Mouse (Mus musculus) neural tube, embryonic 11.5 days (tissue): ENCODE measurements around the gene Kcnn1. TPM values are rescaled to one million over a fixed set of nuclear protein-coding genes. Genes with fewer than 3 reads are reported as not detected.
A peak's percentile ranks its signal among the peaks of the same experiment; 100 is the strongest.

Experiments used
- ATAC-seq: fragments of 200-750 bp; cut with Nextera tagmentation; 2 replicates; pipeline ENCODE4 v1.8.0; 2017; ENCODE audit warnings: moderate number of reproducible peaks, mild to moderate bottlenecking, moderate TSS enrichment, moderate library complexity; ENCODE audit not compliant: insufficient read depth, low FRiP score, low TSS enrichment
- DNase-seq: peaks from one replicate; pipeline ENCODE4 v3.0.0-alpha.2; 2015; ENCODE audit warnings: low spot score
- H3K27ac ChIP-seq: fragments of 300-500 bp; sonication (generic); 2 replicates; pipeline ENCODE4 v1.5.1; 2014; ENCODE audit warnings: low read depth, mild to moderate bottlenecking, low read length
- H3K27me3 ChIP-seq: fragments of 300-500 bp; sonication (generic); 2 replicates; pipeline ENCODE4 v1.6.1; 2014; ENCODE audit warnings: mild to moderate bottlenecking, low read length, mixed read lengths; ENCODE audit not compliant: control insufficient read depth, insufficient read depth
- H3K36me3 ChIP-seq: fragments of 300-500 bp; sonication (generic); 2 replicates; pipeline ENCODE4 v1.6.1; 2014; ENCODE audit warnings: mild to moderate bottlenecking, low read length, moderate library complexity, mixed read lengths; ENCODE audit not compliant: control insufficient read depth, insufficient read depth
- H3K4me1 ChIP-seq: fragments of 300-500 bp; sonication (generic); 2 replicates; pipeline ENCODE4 v1.6.1; 2014; ENCODE audit warnings: low read length, mixed read lengths; ENCODE audit not compliant: control insufficient read depth, insufficient read depth
- H3K4me2 ChIP-seq: fragments of 300-500 bp; sonication (generic); 2 replicates; pipeline ENCODE4 v1.6.1; 2014; ENCODE audit warnings: low read depth, mild to moderate bottlenecking, moderate library complexity
- H3K4me3 ChIP-seq: fragments of 300-500 bp; sonication (generic); 2 replicates; pipeline ENCODE4 v1.5.1; 2014; ENCODE audit warnings: low read depth, low read length
- H3K9ac ChIP-seq: fragments of 300-500 bp; sonication (generic); 2 replicates; pipeline ENCODE4 v1.6.1; 2014; ENCODE audit warnings: mild to moderate bottlenecking, low read length
- H3K9me3 ChIP-seq: fragments of 300-500 bp; sonication (generic); 2 replicates; pipeline ENCODE4 v1.6.1; 2016; ENCODE audit warnings: low read length; ENCODE audit not compliant: control insufficient read depth
- WGBS: fragments of 180-500 bp; shearing (Covaris S2); extraction: QIAGEN DNeasy Blood & Tissue Kit; methylation state at CpG from one replicate; pipeline ENCODE4 v1.1.7; 2014; 5-methylcytosine and 5-hydroxymethylcytosine counted together
- polyA plus RNA-seq: library from polyadenylated mRNA; unstranded; fragments of >200 nt; fragmentation: Nextera tagmentation; extraction: Ambion mirVana; gene quantifications from 2 replicates; pipeline ENCODE4 v1.2.1, GENCODE M21; 2014

The Kcnn1 gene
- polyA plus RNA-seq, 1 experiment from 2014 or later, result 14.1 TPM

DNA sequence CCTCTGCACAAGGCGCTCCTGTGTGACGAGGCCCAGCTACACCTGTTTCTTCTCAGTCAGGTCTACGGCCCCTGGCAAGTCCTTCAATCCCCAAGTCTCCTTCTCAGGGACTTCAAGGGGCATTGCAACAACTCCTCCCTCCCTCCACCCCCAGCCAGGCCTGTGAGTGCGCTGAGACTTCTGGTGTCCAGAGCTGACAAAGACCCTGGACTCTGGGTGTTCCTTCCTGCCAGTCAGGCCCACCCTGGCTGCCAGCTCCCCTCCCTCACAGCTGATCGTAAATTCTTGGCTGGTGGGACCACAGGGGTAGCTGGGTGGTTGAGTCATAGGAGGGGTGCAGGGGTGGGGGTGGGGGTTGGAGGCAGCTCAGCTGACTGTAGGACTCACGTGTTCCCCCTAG, 11.2 kb downstream of the Kcnn1 start:
- 48% methylated on average over 6 of the region's 6 CpGs for WGBS

DNA sequence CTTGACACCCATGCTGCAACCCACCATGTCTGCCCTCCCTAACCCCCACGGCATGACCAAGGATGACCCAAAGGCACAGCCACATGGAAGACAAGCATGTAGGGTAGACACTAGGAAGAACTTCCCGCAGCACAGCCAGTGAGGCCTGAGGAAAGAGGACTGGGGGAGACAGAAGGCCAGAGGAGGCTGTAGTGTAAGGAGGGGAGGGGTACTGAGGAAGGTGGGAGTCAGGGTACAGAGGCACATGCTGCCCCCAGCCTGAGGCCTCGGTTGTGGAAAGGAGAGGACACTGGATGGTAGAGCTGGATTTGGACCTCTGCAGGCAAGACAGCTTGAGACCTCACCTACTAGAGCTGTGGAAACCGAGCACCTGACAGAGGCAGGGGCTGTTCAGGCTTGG, 12.1 kb downstream of the Kcnn1 start:
- ATAC-seq (no peak), DNase-seq (no peak)
- no peak overlapping the region for H3K9ac ChIP-seq
- H3K27ac ChIP-seq, result no peak overlapping the region
- no peaks in the 10 kb centered on the region for H3K36me3 ChIP-seq
- no peak overlapping the region for H3K4me3 ChIP-seq
- 91% methylated on average over 4 of the region's 4 CpGs for WGBS
- H3K27me3 ChIP-seq, result no peaks in the 10 kb centered on the region
- no peak overlapping the region for H3K4me2 ChIP-seq
- no peaks in the 10 kb centered on the region for H3K4me1 ChIP-seq
- no peaks in the 10 kb centered on the region for H3K9me3 ChIP-seq

More for the DNA sequence above, 11.2 kb downstream of the Kcnn1 start:
- no peak overlapping the region for H3K4me3 ChIP-seq
- H3K9me3 ChIP-seq, result no peaks in the 10 kb centered on the region
- no peak overlapping the region for H3K9ac ChIP-seq
- H3K36me3 ChIP-seq, result no peaks in the 10 kb centered on the region
- ATAC-seq, result no peak
- H3K27ac ChIP-seq, result no peak overlapping the region
- H3K4me2 ChIP-seq, result no peak overlapping the region
- DNase-seq, result no peak
- peaks cover 5% of the 10 kb centered on the region; the same call in 1 of the 2 replicates for H3K4me1 ChIP-seq
- H3K27me3 ChIP-seq, result no peaks in the 10 kb centered on the region

DNA sequence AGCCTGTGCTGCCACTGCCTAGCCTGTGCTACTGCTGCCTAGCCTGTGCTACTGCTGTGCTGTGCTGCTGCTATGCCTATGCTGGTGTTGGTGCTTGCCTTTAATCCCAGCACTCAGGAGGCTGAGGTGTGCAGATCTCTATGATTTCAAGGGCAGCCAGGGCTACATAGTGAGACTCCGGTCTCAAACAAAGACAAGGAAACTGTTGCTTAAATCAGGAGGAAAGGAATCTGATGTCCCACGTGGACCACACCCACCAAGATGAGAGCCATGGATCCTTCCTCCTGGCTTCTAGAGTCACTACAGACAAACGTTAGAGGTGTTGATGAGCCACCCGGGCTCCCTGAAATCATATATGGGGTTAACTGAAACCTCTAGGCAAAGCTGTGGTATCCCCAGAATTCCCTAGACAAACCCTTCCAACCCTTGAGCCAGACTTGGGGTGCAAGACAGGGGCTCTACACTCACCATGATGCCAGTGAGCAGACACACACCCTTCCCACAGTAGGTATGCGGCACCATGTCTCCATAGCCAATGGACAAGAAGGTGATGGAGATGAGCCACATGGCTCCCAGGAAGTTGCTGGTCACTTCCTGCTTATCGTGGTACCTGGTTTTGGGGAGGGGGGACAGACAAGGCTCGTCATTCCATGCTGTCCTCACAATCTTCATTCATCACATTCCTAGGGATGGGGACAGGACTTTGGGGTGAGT, 12.8 kb downstream of the Kcnn1 start:
- Histone ChIP-seq H3K4me2 (no peak overlapping the region), H3K9me3 (no peaks in the 10 kb centered on the region), H3K27ac (no peak overlapping the region), H3K4me3 (no peak overlapping the region), H3K4me1 (no peaks in the 10 kb centered on the region), H3K9ac (no peak overlapping the region), H3K36me3 (no peaks in the 10 kb centered on the region), H3K27me3 (no peaks in the 10 kb centered on the region)
- DNase-seq (no peak), ATAC-seq (no peak)
- WGBS, result 83% methylated on average over 7 of the region's 7 CpGs

DNA sequence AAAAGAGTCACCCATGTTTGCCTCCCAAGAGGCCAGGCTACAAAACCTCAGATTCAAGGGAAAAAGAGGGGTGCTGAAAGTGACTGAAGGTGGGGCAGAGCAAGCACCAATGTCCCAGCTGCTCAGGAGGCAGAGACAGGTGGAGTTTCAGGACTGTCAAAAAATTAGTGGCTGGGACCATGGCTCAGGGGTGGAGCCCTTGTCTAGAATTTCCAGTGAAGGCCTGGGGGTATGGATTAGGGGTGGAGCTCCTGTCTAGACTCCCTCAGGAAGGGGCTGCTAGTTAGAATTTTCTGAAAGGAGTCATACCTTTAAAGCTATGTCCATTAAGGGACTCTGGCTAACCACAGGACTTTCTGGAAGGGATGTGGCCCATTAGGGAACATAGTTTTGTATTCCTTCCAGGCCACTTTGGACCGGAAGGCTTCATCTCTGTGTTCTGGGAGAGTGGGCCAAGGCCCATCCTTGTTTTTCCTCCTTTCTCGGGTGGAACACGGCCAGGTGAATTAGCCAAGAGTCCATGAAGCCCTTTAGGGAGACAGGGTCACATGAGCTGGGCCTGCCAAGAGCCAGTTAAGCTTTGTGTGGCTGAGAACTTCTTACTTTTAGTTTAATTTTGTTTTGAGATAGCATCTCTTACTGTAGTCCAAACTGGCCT, 13.6 kb downstream of the Kcnn1 start:
- no peaks in the 10 kb centered on the region for H3K4me1 ChIP-seq
- 78% methylated on average over 3 of the region's 3 CpGs for WGBS
- no peak overlapping the region for H3K4me2 ChIP-seq
- H3K27ac ChIP-seq, result no peak overlapping the region
- H3K4me3 ChIP-seq, result no peak overlapping the region
- ATAC-seq (no peak), DNase-seq (no peak)
- H3K36me3 ChIP-seq, result no peaks in the 10 kb centered on the region
- H3K27me3 ChIP-seq, result no peaks in the 10 kb centered on the region
- H3K9ac ChIP-seq, result no peak overlapping the region
- H3K9me3 ChIP-seq, result no peaks in the 10 kb centered on the region

DNA sequence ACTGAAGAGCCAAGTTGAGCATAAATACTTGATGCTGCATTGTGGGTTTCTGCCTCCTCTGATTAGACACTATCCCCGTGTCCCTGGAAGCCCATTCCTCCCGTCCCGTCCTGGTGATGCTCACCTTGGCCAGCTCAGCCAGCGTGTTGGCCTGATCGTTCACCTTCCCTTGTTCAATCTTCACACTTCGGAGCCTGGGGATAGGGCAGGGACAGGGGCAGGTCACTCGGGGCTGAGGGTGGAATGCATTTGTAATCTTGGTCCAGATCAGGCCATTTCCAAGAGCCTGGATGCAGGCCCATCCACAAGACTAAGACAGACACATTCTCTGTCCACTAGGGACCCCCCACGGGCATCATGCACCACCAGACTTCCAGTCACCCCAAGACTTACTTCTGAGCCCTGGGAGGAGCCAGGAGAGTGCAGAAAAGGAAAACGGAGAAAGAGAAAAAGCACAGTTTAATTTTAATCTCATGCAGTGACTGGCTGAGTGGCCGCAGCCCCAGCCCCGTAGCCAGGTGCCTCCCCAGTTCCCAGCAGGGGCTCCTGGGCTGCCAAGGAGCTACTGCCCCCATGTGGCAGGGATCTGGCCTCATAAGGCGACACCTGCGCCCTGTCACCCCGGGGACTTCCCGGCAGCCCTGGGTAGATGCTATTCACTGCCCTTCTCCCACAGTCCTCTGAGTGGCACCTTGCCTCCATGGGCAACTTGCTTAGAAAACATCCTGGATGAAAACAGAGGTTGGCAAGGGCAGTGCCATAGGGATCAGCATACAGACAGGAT, 16.5 kb downstream of the Kcnn1 start:
- H3K4me2 ChIP-seq, result no peak overlapping the region
- H3K4me3 ChIP-seq, result no peak overlapping the region
- no peak overlapping the region for H3K27ac ChIP-seq
- no peaks in the 10 kb centered on the region for H3K4me1 ChIP-seq
- DNase-seq, result no peak
- WGBS, result 59% methylated on average over 15 of the region's 15 CpGs
- H3K36me3 ChIP-seq, result no peaks in the 10 kb centered on the region
- H3K9ac ChIP-seq, result no peak overlapping the region
- no peaks in the 10 kb centered on the region for H3K27me3 ChIP-seq
- no peak for ATAC-seq
- no peaks in the 10 kb centered on the region for H3K9me3 ChIP-seq

DNA sequence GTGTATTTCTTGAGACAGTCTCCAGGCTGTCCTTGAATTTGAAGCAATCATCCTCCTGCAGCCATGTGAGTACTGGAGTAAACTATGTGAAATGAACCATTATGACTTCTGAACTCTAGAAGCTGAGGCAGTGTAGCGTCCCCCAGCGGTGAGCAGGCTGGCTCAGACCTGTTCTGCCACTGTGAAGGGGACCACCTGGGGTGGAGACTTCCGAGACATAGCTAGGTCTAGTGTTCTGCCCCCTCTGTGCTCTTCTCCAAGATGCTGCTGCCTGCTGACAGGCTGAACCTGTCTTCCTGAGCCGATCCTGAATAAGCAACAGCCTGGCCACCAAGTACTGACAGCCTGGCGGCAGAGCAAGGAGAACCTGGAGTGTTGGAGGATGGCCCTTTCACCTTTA, 17.9 kb downstream of the Kcnn1 start:
- no peaks in the 10 kb centered on the region for H3K9me3 ChIP-seq
- H3K4me1 ChIP-seq, result no peaks in the 10 kb centered on the region
- H3K27ac ChIP-seq, result no peak overlapping the region
- no peaks in the 10 kb centered on the region for H3K36me3 ChIP-seq
- H3K4me2 ChIP-seq, result no peak overlapping the region
- no peak overlapping the region; the same call in 1 of the 2 replicates for H3K9ac ChIP-seq
- no peaks in the 10 kb centered on the region for H3K27me3 ChIP-seq
- no peak for ATAC-seq
- WGBS, result 39% methylated on average over 5 of the region's 5 CpGs
- H3K4me3 ChIP-seq, result no peak overlapping the region
- no peak for DNase-seq

DNA sequence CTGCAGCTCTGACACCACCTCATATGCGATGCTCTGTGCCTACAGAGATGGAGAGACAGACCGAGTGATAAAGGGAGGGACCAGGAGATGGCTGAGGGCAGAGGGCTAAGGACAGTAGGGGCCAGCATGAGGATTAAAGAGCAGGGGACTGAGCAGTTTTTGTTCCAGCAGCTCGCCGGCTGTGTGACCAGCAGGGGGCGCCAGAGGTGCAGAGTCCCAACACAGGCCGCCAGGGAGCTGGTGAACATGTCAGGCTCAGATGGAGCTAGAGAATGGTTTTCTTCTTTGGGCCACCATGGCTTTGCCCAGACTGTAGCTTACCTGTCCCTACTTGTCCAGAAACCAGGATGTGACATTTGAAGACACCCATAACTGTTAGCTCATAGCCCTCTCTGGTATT, 18.5 kb downstream of the Kcnn1 start:
- no peak overlapping the region for H3K9ac ChIP-seq

DNA sequence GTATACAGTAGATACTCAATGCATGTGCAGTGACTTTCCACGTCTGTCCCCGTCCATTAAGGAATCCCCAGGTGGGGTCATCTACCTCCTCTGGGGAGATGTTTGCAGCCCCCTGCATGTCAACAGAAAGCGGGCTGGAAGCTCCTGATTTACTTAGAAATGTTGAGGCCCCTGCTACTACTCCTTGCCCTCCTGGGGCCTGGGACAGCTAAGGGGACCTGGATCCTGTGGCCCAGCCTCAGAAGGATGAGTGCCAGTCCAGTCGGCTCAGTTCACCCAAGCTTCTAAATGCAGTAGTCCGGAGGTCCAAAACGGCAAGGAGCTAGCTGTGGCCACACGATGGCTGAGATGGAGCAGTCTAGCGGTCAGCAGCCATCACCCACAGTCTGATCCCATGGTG, 19.1 kb downstream of the Kcnn1 start:
- Histone ChIP-seq H3K27me3 (no peaks in the 10 kb centered on the region), H3K4me1 (no peaks in the 10 kb centered on the region), H3K4me2 (no peak overlapping the region), H3K4me3 (no peak overlapping the region), H3K36me3 (no peaks in the 10 kb centered on the region), H3K9ac (no peak overlapping the region), H3K27ac (0 out of 2 replicates have a peak overlapping the region, but pooled peaks have one; percentile 39), H3K9me3 (no peaks in the 10 kb centered on the region)
- no peak for ATAC-seq
- DNase-seq, result no peak
- 88% methylated on average over 8 of the region's 8 CpGs for WGBS

More for the DNA sequence above, 18.5 kb downstream of the Kcnn1 start:
- H3K9me3 ChIP-seq, result no peaks in the 10 kb centered on the region
- no peaks in the 10 kb centered on the region for H3K4me1 ChIP-seq
- H3K36me3 ChIP-seq, result no peaks in the 10 kb centered on the region
- H3K4me3 ChIP-seq, result no peak overlapping the region
- ATAC-seq, result no peak
- under 1% methylated on average over 6 of the region's 6 CpGs for WGBS
- H3K27me3 ChIP-seq, result no peaks in the 10 kb centered on the region
- no peak overlapping the region for H3K27ac ChIP-seq
- no peak overlapping the region for H3K4me2 ChIP-seq
- peak; percentile 90 for DNase-seq
